In genomic region chr12:99640214-99641151, GRCm38 (mm10) we compare ENCODE assay signal across 8 mouse cellular contexts.
DNase-seq lines count a peak whose midpoint lies in the region; ATAC-seq lines count a peak whose summit lies in the region.

No protein-coding gene starts in this region.

- peak; percentile 24 for DNase-seq in gastrocnemius, postnatal 25 days
- no peak for DNase-seq in gastrocnemius, postnatal 14 days
- DNase-seq in heart, adult 8-10 months (ENCODE audit: low spot score): peak; percentile 28
- DNase-seq in kidney, postnatal 10 days: peak; percentile 22
- DNase-seq in mesoderm, embryonic 11.5 days (ENCODE audit: low read depth, low spot score): peak; percentile 48
- peak; percentile 44 to 70 for DNase-seq in spleen, postnatal 4 days (ENCODE audit: low spot score in 2 of 2)
- DNase-seq in cerebellum, adult 18-20 months: no peak

- ATAC-seq in activated CD4-positive, CD25-positive, alpha-beta regulatory T cell, adult 4 months: peak; percentile 87

- intact Hi-C loops in gastrocnemius, postnatal 14 days (cut with DNase I; ENCODE audit: low total_unique reads): no loop called here

Comparison
In these comparisons a context has a peak if more than half of its experiments do, and no peak if none do; other contexts are left out.
1. DNase-seq: peak in gastrocnemius, postnatal 25 days (single experiment), heart, adult 8-10 months (single experiment), kidney, postnatal 10 days (single experiment), mesoderm, embryonic 11.5 days (single experiment) and spleen, postnatal 4 days (2 of 2); none in gastrocnemius, postnatal 14 days (single experiment) and cerebellum, adult 18-20 months (0 of 2).